Mouse (Mus musculus) layer of hippocampus, postnatal 14 days (tissue): ENCODE data around the gene Itga3. TPM values are rescaled to one million over a fixed set of nuclear protein-coding genes. Genes with fewer than 3 reads are reported as not detected.
A peak's percentile ranks its signal among the peaks of the same experiment; 100 is the strongest.
"Not testable (repeated sequence)": the region's sequence is repeated elsewhere in the genome, so short reads cannot be mapped to it uniquely, and the experiment has no call there.

ENCODE experiments used
- DNase-seq, 2 experiments: peaks; one replicate each; pipeline ENCODE4 v3.0.0; 2021 to 2022; ENCODE audit warnings: low spot score in 2 of 2, mixed read lengths in 1 of 2
- total RNA-seq, 2 experiments: library from RNA; stranded (reverse); gene quantifications; 2 replicates each; pipeline ENCODE4 v1.2.3; 2021

Gene Itga3
- total RNA-seq, 2 experiments from 2014 or later: 15.4 to 17.7 TPM

- DNase-seq: no peak
Observed at GRCm38 (mm10) chr11:95034902-95035301, 41.7 kb downstream of the Itga3 start.

DNA sequence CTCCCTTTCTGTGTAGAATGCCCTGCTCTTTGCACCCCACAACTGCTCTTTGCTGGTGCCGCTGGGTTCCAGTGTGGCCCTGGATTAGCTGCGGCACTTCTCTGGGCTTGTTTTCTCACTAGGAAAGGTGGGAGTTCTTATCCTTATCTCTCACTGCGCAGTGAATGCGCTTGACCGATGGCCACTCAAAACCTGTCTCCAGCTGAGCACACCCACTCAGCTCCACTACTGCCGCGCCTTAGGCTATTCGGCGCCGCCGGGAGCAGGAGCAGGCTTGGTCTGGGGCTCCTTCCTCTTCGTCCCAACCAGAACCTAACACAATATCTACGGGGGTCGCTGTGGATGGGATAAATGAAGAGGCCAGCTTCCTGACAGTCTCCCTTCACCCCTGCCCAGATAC, 43.0 kb downstream of the Itga3 start:
- no peak for DNase-seq

DNA sequence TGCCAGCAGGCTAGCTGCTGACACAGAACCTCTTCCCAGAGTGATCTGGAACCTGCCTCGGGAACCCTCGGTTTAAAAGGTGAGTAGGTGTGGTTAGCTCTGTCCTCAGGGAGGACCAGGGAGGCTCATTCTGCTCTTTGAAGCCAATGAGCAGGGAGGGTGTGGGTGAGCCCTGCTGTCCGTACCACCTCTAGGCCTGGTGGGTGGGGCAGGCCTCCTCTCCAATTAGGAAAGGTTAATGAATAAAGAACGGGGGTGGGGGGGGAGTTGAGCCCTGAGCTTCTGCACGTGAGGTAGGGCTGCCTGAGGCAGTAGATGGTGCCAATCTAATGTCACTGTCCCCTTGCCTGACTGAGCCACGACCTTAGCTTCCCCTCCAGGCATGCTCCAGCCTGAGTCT, 43.7 kb downstream of the Itga3 start:
- no peak for DNase-seq

DNA sequence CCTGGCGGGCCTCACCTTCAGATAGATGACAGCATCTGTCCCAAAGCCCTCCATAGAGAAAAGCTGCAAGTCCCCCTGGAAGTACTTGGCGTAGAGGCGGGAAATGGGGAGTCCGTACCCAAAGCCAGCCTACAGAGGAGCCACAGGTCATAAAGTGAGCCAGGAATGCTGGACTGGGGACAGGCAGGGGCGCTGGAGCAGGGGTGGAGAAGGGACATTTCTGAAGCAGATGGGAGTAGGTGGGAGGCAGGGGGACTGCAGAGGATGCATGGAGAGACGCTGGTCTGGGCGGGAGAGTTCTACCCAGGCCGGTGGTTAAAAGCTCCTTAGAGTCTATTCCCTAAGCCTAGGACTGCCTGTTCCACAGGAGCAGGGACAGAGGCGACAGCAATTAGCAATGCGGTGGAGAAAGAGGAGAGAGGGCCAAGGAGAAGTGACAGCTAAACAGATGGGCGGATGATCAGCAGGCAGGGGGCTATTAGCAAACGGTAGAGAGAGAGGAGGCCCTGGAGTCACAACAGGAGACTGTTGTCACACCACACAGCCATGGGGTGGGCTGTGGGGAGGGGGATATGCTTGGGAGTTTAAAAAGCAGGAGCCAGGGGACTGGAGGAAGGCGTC, 48.6 kb downstream of the Itga3 start:
- no peak for DNase-seq

- no peak for DNase-seq
Observed at GRCm38 (mm10) chr11:95026849-95027248, 49.8 kb downstream of the Itga3 start.

DNA sequence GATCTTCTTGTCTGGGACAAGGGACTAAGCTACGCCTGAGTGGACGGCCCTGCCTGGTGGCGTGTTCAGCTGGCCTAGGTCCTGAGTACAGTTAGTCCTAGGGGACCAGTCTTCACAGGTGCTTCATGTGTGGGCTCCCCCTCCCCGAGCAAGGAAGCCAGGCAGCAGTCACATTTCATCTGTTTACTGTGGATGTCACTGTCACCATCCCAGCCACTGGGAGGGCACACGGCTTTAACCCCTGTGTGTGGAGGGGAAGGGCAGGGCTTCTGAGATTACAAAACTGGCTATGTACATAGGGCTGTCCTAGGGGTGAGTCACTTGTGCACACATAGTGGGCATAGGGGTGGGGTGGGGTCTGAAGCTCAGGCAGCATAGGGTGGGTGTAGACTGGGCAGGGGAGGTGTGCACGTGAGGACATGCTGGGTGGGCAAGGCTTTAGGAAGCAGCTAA, 50.5 kb downstream of the Itga3 start:
- DNase-seq: no peak

DNA sequence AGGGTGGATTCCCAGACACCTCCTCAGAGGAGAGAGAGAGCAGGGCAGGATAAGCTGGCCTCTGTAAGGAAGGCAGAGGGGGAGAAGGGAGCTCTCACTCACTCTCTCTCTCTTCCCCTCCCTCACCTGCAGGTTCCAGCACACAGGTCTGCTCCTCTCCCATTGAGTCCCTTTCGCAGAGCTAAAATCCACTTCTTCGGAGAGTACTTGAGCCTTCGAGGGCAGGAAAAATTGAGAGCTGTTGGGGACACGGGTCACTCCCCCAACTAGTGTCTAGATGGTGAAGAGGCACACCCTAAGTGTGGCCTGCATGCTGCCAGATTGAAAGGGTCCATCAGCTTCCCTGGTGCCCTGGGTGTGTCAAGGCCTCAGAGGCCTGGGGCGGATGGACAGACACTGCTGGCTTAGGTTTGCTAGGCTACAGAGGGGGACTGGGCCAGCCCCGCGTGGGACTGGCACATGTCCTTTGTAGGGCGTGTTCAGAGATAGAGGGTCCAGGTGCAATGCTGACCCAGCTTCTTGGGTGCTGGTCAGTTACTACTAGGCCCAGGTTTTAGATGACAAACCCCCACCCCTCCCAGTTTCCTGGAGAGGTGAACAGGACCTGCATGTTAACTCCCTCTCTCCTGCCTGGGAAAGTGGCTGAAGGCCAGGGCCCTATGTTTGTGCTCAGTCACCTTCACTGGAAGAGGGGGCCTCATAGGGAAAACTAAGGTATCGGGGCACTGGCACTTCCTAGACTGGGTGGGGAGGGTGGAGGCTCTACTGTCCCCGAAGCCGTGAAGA, 51.2 kb downstream of the Itga3 start:
- DNase-seq: no peak

DNA sequence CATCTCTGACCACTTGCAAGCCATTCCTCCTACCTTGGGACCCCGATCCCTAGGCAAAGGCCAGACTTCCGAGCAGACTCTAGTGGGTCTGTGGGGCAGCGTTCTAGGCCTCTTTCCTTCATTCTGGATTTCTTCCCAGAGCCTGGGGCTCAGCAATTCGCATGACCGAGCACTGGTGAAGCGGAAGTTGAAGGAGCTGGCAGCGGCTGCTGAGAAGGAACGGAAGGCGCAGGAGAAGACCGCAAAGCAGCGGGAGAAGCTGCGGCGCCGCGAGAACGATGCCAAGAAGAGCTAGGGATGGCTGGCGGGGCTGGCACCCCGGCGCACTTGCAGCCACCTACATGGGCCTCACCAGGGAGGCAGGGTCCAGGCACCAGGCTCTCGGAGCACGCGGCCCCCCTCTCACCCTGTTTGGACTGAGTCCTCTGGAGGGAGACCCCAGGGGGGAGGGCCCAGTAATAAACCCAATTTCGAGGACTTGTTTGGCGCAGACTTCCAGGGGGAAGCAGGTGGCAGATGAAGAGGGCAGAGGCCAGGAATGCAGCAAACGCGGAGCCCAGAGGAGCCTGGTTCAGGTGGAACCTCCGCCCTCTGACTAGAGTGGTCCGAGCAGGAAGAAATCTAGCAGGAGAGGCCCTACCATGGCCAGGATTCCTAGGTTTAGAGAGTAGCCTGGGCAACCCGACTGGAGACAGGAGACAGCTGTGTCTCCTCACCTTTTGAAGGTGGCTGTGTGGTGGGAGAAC, 52.0 kb downstream of the Itga3 start:
- peak in 1 of 2 experiments; percentile 62 for DNase-seq

DNA sequence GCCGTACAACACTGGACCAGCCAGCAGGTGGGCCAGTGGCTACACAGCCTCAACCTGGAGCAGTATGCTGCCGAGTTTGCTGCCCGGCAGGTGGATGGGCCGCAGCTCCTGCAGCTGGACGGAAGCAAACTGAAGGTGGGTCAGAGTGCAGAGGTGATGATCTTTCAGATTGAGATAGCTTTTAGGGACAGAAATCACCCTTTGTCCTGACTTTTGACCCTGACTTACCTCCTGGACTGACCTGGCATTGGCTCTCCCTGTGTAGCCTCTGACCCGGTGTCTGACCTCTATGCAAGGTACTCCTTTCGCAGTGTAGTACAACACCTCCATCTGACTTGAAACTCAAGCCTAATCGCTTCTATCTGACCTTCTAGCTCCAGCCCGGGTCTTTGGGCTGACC, 53.1 kb downstream of the Itga3 start:
- DNase-seq: no peak

DNA sequence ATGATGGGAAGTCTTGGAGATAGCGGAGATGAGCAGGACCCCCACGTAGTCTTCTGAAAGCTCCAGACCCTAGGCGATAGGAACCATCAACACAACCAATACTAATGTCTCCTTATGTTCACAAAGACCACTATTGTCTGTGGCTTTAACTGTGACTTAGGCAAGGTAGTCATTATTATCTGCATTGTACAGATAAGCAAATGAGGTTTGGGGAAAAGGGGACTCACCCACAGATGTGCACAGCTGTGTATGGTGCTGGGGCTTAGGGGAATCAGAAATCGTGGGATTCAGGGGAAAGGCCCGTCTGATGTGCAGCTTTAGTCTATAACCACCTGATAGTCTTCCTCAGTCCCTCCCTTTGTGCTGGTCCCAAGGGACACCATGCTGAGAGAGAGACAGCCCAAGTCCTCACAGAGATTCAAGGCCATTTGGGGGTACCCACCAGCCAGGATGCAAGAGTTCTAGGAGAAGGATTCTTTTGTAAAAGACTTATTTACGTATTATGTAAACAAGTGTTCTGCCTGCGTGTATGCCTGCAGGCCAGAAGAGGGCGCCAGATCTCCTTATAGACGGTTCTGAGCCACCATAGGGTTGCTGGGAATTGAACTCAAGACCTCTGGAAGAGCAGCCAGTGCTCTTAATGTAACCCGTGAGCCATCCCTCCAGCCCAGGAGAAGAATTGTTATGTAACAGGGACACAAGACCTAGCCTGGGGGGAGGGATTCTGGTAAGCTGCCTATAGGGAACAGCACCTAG, 54.2 kb downstream of the Itga3 start:
- no peak for DNase-seq

DNA sequence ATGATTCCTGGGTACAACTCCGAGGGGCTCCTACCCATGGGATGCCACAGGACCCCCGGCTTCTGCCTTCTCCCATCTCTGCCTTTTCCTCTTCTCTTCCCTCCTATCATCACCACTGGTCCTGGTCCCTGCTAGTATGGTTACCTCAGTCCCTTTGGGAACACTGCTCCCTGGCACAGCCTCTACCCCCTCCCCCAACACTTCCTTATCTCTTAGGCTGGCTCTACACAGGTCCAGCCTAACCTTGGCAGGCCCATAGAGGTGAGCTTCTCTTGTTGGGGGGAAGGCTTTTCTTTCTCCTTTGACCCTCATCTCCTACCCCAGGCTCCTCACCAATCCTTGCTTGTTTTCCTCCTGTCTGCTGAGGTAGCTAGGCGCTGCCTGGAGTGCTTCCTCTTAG, 61.1 kb downstream of the Itga3 start:
- no peak for DNase-seq

- DNase-seq: no peak
Observed at GRCm38 (mm10) chr11:95012487-95012886, 64.1 kb downstream of the Itga3 start.

GRCm38 (mm10) chr11:95012075-95012474, 64.5 kb downstream of the Itga3 start:
- no peak for DNase-seq

GRCm38 (mm10) chr11:95011416-95011815, 65.2 kb downstream of the Itga3 start:
- DNase-seq: no peak

DNA sequence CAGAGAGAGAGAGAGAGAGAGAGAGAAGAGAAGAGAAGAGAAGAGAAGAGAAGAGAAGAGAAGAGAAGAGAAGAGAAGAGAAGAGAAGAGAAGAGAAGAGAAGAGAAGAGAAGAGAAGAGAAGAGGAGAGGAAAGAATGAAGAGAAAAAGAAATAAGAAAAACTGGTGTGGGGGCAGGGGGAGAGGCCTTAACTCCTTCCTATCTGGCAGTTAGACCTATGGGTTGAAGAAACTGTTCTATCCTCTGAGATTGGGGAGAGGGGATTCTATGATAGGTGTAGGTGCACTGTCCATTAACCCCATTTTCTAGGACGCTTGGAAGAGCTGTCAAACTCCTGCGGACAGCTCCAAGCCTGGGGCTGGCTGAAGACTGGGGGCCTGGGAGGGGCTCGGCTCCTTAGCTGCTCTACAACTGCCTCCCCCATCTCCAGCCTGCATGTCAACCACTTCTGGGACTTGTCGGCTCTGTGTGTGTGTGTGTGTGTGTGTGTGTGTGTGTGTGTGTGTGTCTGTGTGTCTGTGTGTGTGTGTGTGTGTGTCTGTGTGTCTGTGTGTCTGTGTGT, 65.7 kb downstream of the Itga3 start:
- not testable (repeated sequence) for DNase-seq

GRCm38 (mm10) chr11:95010141-95010739, 66.4 kb downstream of the Itga3 start:
- peak in 1 of 2 experiments; percentile 57 for DNase-seq

DNA sequence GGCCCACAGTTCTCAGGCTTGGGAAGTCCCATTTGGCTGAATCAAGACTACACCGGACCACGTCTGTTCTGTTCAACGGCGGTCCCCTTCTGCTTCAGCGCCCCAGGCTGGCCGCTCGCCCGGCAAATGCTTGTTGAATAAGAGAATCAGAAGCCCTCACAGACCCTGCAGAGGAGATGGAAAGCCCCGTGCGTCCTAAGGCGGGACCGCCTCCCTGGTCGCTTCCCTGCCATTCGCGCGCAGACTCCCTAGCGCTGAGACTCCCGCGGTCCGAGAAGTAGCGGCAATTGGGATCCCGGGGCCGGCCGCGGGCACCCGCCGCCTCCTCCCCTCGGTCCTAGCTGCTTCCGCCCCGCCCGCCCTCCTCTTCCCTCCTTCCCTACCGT, 67.0 kb downstream of the Itga3 start, which contains the start of gene Samd14:
Samd14 (plus strand) TSS at position 251 of the 386 bp plus-strand sequence.
- DNase-seq: peak; percentile 80 to 83

GRCm38 (mm10) chr11:95008661-95009628, 67.7 kb downstream of the Itga3 start:
- peak in 1 of 2 experiments; percentile 50 for DNase-seq

DNA sequence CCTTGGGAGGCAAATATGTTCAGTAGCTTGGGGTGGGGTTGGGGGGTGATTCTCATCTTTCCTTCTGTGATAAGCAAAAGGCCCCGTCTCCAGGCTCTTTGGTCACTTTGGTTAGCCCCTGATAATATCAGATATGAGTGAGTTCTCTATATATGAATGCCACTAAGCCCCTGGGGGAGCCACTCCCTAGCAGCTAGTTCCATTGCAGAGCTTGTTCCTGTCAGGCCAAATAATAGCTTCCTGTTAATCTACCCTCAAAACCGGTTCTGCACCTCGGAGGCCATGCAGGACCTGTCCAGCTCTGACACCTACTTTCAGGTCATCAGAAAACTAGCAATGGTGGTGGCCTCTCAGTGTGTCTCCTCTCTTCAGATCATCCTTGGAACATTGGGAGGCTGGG, 69.2 kb downstream of the Itga3 start:
- DNase-seq: no peak
